Mouse (Mus musculus): ENCODE measurements around the gene Mrgpra2a.

GRCm38 (mm10) chr7:47410602-47411001 is 41.3 kb downstream of the Mrgpra2a start:
- TF ChIP-seq GATA1 (IDR thresholded peaks at IDR 0.05; ENCODE audit: borderline replicate concordance, low read length) (no peak), FLI1 (IDR thresholded peaks at IDR 0.05; ENCODE audit: low read length) (no peak)
